Mouse (Mus musculus) G1E-ER4 (cell line): ENCODE results near the gene Ntrk3. TPM values are rescaled to one million over a fixed set of nuclear protein-coding genes. Genes with fewer than 3 reads are reported as not detected.

Experiments
- GATA1 ChIP-seq: IDR thresholded peaks from one replicate; pipeline ENCODE4 v1.8.0; 2012; ENCODE audit warnings: low read length, inconsistent platforms
- polyA plus RNA-seq: library from polyadenylated mRNA; stranded (reverse); fragments of >175 nt; gene quantifications from 2 replicates; pipeline ENCODE4 v1.2.3, GENCODE M21; 2012

Gene Ntrk3
- polyA plus RNA-seq, 1 experiment: 0.01 TPM

DNA sequence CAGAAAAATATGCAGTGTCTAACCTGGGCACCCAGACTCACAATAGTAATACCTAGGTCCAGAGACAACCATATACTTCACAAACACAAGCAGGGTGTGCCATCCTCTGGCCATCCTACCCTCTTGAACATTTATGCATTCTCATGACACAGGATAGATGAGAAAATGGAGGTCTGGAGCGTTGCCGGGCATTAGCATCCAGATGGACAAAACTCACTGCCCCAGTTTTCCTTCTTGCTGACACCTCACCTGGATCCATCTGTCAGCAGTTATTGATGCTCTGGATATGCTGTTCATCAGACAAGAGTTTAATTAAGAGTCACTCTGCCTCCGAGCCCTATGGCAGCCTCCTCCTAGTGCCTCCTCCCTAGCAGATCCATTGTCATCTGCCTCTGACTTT, 254.1 kb downstream of the Ntrk3 start:
- no peak for TF ChIP-seq GATA1

- no peak for TF ChIP-seq GATA1
Measured at GRCm38 (mm10) chr7:78483061-78483460, 254.8 kb downstream of the Ntrk3 start.

- TF ChIP-seq GATA1: no peak
Measured at GRCm38 (mm10) chr7:78478881-78479280, 258.9 kb downstream of the Ntrk3 start.

DNA sequence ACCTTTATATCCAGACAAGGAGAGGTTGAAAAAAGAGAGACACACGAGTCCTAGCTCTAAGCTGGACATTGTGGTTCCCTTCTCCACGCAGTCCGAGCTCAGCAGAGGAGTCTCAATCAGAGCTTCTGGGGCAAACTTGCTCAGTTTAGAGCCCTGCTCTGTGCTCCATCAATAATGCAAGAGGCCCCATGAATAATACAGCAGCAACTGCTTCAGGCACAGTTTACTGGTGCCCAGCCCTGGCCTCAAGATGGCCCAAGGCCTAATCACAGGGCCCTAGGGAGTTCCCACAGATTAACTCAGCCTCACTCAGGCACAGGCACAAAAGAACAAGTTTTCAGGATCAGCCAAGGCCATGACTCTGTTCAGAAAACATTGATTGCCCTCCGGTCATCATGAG, 266.1 kb downstream of the Ntrk3 start:
- TF ChIP-seq GATA1: no peak

DNA sequence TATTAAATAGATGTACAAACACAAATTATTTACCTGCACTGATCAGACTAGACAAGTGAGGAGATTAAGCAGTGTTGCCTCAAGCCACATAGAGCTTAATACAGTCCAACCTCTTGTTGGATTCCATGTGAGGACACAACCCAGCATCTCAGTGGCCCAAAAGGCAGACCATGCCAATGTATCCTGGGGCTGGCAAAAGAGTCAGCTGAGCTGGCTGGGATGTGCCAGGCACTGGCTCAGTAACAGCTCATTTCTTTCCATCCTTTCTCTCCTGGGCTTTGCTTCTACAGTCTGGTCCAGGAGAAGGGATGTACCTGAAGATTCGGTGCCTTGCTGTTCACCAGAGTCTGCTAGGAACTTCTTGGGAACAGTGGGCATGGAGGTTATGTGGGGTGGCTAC, 266.5 kb downstream of the Ntrk3 start:
- TF ChIP-seq GATA1: no peak

DNA sequence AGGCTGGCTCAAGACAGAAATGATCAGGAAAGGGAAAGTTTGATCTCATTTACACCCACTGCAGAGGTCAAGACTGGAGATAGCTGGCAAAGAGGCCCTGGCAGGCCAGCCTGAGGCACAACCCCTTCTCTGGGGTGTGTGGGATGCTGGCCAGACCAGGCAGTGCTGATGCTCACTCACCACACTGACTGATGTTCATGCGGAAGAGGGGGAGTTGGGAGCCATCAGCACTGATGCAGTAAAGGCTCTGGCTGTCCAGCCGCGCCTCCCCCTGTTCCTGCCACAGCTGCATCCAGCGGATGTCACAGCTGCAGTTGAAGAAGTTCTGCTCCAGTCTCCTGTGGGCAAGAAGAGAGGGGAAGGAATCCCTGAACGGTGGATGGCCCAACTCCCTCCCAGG, 275.2 kb downstream of the Ntrk3 start:
- TF ChIP-seq GATA1: no peak

- no peak for TF ChIP-seq GATA1
Measured at GRCm38 (mm10) chr7:78459021-78459420, 278.8 kb downstream of the Ntrk3 start.

GRCm38 (mm10) chr7:78451666-78452065, 286.1 kb downstream of the Ntrk3 start:
- TF ChIP-seq GATA1: no peak

DNA sequence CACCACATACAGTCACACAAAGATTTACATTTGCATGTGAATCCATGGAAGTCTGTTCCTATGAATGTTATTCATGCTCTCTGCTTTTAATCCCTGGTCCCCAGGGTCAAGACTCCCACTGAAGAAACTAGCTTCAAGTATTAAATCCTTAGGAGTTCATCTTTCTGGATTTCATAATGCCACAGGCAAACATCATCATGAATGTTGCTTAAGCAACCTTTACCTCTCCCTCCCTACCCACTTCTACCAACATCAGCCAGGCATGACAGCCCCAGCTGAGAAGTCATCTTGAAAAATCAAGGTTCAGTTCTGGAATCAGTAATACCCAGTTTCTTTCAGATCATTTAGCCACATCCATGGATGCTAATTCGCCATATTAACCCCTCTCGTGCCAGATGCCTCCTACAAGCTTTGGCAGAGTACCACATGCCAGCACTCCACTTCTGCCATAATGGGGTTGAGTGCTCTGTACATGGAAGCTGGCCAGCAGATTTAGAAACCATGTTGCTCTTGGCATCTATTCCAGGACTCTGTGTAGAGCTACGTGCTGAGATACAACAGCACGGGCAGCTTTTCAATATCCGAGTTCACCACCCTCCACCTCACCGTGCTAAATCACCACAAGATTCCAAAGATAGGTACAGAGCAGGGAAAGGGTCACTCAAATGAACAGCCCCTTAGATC, 287.8 kb downstream of the Ntrk3 start:
- TF ChIP-seq GATA1: no peak

- TF ChIP-seq GATA1: no peak
Measured at GRCm38 (mm10) chr7:78448841-78449240, 289.0 kb downstream of the Ntrk3 start.

DNA sequence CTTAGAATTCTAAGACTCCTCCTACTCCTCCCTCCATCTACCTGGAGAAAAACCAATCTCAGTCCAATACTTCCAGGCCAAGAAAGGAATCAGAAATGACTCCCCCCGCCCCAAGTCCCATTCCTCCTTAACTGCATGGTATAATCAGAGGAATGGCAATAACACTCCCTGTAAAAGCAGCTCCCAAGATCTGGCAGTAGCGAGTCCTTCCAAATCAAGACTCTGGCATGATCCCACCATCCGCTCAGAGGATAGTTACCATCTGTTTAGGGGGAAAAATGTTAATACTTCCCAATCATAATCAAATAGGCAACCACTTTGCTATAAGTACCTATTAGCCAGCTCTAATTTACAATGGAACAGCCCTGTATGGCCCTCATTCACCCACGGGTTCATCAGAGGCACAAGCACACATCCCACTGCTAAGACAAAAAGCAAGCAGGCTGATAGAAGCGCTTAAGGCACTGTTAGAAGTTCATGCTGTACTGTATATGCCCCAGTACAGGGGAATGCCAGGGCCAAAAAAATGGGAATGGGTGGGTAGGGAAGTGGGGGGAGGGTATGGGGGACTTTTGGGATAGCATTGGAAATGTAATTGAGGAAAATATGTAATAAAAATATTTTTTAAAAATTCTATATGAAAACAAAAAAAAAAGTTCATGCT, 294.3 kb downstream of the Ntrk3 start:
- TF ChIP-seq GATA1: no peak

GRCm38 (mm10) chr7:78441706-78442105, 296.1 kb downstream of the Ntrk3 start:
- TF ChIP-seq GATA1: no peak

GRCm38 (mm10) chr7:78440896-78441295, 296.9 kb downstream of the Ntrk3 start:
- no peak for TF ChIP-seq GATA1

DNA sequence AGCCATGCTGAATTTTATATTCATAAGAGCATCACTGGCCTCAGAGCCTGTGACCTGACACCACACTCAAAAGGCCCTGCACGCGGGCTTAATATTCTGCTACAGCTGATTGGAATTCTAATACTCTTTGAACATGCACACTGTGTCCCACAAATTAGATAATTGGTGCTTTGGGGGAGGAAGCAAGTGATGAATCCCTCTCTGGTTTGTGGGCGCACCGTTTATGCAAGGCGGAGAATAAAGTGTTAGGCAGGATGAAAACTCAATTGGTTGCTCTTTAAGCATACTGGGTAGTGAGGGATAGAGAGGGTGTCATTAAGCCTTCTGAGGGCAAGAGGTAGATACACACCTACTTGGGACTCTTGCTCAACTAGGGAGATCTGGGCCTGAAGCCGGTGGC, 297.3 kb downstream of the Ntrk3 start:
- no peak for TF ChIP-seq GATA1

DNA sequence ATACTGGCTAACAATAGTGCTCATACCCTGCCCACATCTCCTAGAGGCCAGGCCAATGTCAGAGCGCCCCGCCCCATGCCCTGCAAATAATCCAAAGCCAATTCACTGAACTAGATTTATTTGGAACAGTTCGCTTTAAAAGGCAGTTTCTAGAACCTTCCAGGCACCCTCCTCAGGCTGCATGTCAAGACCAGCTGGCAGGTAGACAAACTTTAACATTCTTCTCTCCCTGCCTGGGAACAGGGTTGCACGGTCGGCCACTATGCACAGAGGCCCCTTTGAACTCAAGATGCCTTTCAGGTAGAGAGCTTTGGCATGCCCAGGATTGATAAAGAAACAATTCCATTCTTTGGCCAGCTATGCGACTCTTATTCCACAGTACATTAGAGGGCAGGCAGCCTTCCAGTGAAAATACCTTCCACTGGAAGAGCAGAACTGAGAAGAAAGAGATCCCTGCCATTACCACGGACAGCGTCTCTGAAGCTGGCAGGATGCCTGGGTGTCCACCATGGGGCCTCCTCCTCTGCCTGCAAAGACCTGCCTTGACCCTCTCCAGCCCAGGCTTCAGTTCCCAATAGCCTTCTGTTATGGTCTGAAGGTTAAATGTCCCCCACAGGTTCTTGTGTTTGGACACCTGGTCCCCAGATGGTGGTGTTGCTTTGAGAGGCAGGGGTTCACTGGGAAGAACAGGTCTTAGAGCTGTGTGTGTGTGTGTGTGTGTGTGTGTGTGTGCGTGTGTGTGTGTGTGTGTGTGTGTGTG, 298.3 kb downstream of the Ntrk3 start:
- TF ChIP-seq GATA1: no peak

DNA sequence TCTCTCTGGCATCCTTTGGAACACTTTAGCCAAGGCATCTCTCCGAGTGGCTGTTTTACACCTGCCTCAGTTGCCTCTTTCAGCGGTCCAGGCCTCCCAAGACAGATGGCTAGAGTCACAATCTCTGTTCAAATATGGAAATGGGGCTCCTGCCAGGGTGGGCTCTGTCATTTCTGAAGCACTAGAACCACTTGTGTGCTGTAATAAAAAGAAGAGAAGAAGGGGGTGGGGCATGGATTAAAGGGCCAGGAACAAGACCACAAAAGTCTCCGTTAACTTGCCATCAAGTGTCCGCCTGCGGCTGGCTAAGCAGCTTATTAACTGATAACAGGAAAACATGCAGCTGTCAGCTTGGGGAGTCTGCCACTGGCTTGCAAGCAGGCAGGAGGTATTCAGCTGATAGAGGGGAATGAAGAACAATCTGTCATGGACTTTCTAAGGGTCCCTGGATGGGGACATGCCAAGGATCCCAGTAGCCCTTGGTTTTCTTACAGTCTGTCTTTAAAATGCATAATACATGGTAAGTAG, 304.1 kb downstream of the Ntrk3 start:
- no peak for TF ChIP-seq GATA1

DNA sequence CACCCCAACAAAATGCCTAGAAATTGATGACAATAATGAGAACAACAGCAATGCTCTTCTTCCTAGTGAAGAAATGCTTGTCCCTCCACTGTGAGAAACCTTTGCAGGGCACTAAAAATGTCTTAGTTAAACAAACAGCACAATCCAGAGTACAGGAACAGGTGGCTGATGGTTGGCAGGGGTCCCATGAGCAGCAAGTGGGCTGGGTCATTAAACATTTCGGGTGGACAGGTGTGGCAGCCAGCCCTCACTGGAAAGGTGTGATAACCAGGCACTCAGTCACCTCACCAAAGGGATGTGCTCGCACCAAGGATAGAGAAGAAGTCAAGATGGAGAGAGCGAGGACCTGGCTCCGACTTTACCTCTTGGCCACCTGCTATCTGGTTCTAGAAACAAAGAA, 306.2 kb downstream of the Ntrk3 start:
- TF ChIP-seq GATA1: no peak
